Mouse (Mus musculus): ENCODE measurements around the gene Sp110. TPM values are rescaled to one million over a fixed set of nuclear protein-coding genes. Genes with fewer than 3 reads are reported as not detected.
"Not testable (repeated sequence)": the region's sequence is repeated elsewhere in the genome, so short reads cannot be mapped to it uniquely, and the experiment has no call there.

Sp110 gene
- polyA plus RNA-seq, 1 experiment from 2014 or later = 125 TPM

GRCm38 (mm10) chr1:85580578-85580977 is 18.0 kb downstream of the Sp110 start:
- 90% methylated on average over 2 of the region's 3 CpGs for WGBS (ENCODE audit: missing documents)
- H3K4me3 ChIP-seq (ENCODE audit: inconsistent target); H3K79me2 ChIP-seq (ENCODE audit: inconsistent target); H3K36me3 ChIP-seq (ENCODE audit: inconsistent target); H3K27ac ChIP-seq: not testable (repeated sequence)

DNA sequence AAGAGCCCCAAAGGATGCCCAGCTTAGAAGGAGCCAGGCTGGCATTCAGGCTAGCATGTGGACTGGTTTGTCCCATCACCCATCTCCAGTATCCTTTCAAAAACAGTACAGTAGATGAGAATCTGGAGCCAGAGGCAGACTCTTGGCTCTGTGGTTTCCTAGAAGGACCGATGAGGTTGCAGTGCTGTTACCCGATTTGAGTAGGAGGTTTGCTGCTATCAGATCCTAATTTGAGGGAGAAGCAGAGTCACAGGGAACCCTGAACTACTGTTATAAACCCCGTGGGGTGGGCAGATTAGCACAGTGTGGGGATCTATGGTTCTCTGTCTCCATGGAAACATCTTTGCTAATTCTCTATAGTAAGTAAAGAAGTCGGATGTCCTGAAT is 18.5 kb downstream of the Sp110 start:
- not testable (repeated sequence) for H3K36me3 ChIP-seq (ENCODE audit: inconsistent target); H3K79me2 ChIP-seq (ENCODE audit: inconsistent target); H3K4me3 ChIP-seq (ENCODE audit: inconsistent target); H3K27ac ChIP-seq
- 67% methylated on average over 1 of the region's 4 CpGs for WGBS (ENCODE audit: missing documents)

DNA sequence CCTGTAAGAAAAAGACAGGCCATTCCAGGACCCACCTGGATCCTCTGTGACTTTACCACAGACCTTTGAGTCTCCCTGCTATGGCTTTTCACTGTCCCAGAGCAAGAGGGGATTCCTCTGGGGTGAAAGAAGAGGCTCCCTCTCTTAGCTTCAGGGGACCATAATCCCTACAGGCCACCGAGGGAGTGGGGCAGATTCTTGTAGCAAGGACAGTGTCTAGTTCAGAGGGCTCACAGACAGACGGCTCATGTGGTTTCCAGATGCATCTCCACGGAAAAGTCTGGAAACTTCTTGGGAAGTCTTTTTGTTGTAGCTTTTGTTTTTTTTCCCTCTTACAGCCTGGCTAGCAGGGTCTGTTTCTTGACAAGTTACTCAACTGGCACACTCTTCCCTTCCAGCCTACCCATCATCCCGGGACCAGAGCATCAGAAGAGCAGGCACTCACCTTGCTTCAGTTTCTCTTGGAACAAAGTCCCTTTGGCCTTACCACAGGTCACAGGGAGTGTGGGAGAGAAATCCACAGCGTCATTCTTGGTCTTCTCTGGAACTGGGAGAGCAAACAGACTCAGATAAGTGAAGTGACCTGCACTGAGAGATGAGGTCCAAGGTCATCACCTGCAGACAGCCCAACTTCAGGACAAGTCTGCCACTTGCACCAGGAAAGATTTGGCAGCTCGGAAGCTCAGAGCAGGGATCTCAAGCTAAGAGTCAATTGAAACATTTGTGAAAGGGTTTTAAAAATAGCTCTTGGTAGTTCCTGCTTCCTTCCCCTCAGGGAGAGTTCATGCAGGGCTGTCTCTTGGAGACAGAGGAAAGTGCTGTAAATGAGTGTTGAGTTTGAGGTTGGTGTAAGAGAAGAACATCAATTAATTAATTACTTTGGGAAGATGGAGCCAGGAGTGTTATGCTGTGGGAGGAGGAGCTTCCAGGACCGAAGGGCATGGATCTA is 19.1 kb downstream of the Sp110 start:
- H3K27ac ChIP-seq; H3K4me3 ChIP-seq (ENCODE audit: inconsistent target); H3K36me3 ChIP-seq (ENCODE audit: inconsistent target); H3K79me2 ChIP-seq (ENCODE audit: inconsistent target): not testable (repeated sequence)
- 100% methylated on average over 2 of the region's 7 CpGs for WGBS (ENCODE audit: missing documents)

GRCm38 (mm10) chr1:85578372-85579010 is 20.1 kb downstream of the Sp110 start:
- not testable (repeated sequence) for H3K4me3 ChIP-seq (ENCODE audit: inconsistent target); H3K27ac ChIP-seq; H3K36me3 ChIP-seq (ENCODE audit: inconsistent target); H3K79me2 ChIP-seq (ENCODE audit: inconsistent target)
- 63% methylated on average over 2 of the region's 3 CpGs for WGBS (ENCODE audit: missing documents)

DNA sequence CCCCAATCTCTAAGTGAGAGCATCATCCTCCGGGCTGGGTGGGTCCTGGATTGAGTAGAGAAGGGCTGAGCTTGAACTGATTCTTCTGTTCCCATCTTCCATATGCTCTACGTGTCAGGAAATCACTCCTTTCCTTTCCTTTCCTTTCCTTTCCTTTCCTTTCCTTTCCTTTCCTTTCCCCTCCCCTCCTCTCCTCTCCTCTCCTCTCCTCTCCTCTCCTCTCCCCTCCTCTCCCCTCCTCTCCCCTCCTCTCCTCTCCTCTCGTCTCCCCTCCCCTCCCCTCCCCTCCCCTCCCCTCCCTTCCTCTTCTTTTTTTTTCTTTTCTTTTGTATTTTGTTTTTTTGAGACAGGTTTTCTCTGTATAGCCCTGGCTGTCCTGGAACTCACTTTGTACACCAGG is 23.2 kb downstream of the Sp110 start, which contains the start of gene G530012D18Rik:
TSS of gene G530012D18Rik (plus strand) at position 301 of the 400 bp plus-strand sequence.
- not testable (repeated sequence) for H3K79me2 ChIP-seq (ENCODE audit: inconsistent target); H3K36me3 ChIP-seq (ENCODE audit: inconsistent target); H3K27ac ChIP-seq; H3K4me3 ChIP-seq (ENCODE audit: inconsistent target)
- WGBS (ENCODE audit: missing documents) = no CpG with 5 or more reads among the region's 3 CpGs

GRCm38 (mm10) chr1:85573554-85573953 is 25.1 kb downstream of the Sp110 start:
- 96% methylated on average over 3 of the region's 4 CpGs for WGBS (ENCODE audit: missing documents)
- not testable (repeated sequence) for H3K4me3 ChIP-seq (ENCODE audit: inconsistent target); H3K79me2 ChIP-seq (ENCODE audit: inconsistent target); H3K36me3 ChIP-seq (ENCODE audit: inconsistent target); H3K27ac ChIP-seq

- WGBS (ENCODE audit: missing documents) = 73% methylated on average over 2 of the region's 4 CpGs
- not testable (repeated sequence) for H3K36me3 ChIP-seq (ENCODE audit: inconsistent target); H3K27ac ChIP-seq; H3K4me3 ChIP-seq (ENCODE audit: inconsistent target); H3K79me2 ChIP-seq (ENCODE audit: inconsistent target)
Measured at GRCm38 (mm10) chr1:85555261-85555660, 43.4 kb downstream of the Sp110 start.

- H3K4me3 ChIP-seq (ENCODE audit: inconsistent target); H3K36me3 ChIP-seq (ENCODE audit: inconsistent target); H3K79me2 ChIP-seq (ENCODE audit: inconsistent target); H3K27ac ChIP-seq: not testable (repeated sequence)
Measured at GRCm38 (mm10) chr1:85546442-85546841, 52.2 kb downstream of the Sp110 start.

DNA sequence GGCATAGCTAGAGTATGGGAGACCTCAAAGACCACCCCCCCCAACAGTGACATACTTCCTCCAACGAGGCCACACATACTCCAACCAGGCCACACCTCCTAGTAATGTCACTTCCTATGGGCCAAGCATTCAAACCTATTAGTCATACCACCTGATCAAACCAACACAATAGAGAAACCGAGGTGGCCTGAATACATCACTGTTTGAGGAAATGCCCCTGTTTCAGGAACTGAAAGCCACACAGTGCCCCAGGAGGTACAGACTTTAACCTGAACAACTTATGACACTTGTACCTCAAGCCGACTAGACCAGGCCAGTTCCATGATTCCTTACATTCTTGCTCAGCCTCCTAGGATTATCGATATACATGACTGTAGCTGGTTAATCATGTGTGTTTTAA is 54.8 kb downstream of the Sp110 start:
- not testable (repeated sequence) for H3K36me3 ChIP-seq (ENCODE audit: inconsistent target); H3K27ac ChIP-seq
- no CpG with 5 or more reads among the region's 4 CpGs for WGBS (ENCODE audit: missing documents)

GRCm38 (mm10) chr1:85528451-85529110 is 70.0 kb downstream of the Sp110 start:
- not testable (repeated sequence) for H3K79me2 ChIP-seq (ENCODE audit: inconsistent target); H3K27ac ChIP-seq; H3K36me3 ChIP-seq (ENCODE audit: inconsistent target); H3K4me3 ChIP-seq (ENCODE audit: inconsistent target)
- WGBS (ENCODE audit: missing documents) = 91% methylated on average over 5 of the region's 15 CpGs

More for the DNA sequence above, 54.8 kb downstream of the Sp110 start:
- not testable (repeated sequence) for H3K79me2 ChIP-seq (ENCODE audit: inconsistent target); H3K4me3 ChIP-seq (ENCODE audit: inconsistent target)

Other genes starting within 250 kb of the Sp110 start
- not detected in 3 replicates for gene G530012D18Rik, start 23.1 kb downstream of the Sp110 start, polyA plus RNA-seq (2018)
- gene Sp140, start 1.6 kb upstream of the Sp110 start, polyA plus RNA-seq (2018) = 29.2 to 96.4 TPM (median 60.3 TPM) in 3 replicates
- 173 to 365 TPM (median 347 TPM) in 3 replicates for gene Sp100, start 51.2 kb upstream of the Sp110 start, polyA plus RNA-seq (2018)
- 21.9 to 32.0 TPM (median 29.3 TPM) in 3 replicates for gene A630001G21Rik, start 179.8 kb upstream of the Sp110 start, polyA plus RNA-seq (2018)
- gene Cab39, start 194.6 kb upstream of the Sp110 start, polyA plus RNA-seq (2018) = 120 to 143 TPM (median 143 TPM) in 3 replicates

All from macrophage (primary cell).